Comparison of ENCODE assay signal across 8 mouse cellular contexts in the genomic region with DNA sequence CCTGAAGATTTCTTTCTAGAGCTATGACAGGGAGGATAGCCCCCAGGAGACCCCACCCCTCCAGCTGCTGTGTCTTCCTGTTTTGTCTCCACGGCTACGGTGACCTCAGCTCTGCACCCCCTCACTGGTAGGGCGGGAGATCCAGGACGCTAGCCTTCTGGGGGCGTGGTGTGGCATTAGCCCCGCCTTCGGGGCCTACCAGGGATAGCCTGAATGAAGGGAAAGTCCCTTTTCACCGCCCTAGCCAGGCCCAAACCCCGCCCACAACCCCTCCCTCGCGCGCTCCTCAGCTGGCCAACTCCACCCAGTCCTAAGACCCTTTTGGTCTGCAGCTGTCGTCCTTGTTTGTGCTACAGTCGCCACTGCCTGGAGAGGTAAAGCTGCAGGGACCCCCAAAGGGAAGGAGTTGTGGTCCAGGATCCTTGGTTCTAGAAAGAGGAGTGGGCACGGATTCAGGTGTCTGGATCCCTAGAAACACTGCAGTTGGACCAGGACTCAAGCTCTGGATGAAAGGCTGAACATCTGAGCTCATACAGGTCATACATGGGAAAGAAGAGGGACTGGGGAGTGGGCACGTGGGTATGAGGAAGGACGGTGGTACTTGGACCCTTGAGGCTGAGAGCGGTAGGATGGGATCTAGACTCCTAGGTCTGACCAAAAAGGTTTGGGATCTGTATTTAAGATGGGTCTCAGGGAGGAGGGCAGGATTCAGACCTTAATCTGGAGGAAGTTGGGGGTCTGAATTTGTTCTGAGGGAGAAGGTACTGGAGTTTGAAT. TPM values are rescaled to one million over a fixed set of nuclear protein-coding genes. Genes with fewer than 3 reads are reported as not detected.
DNase-seq lines count a peak whose midpoint lies in the region; ATAC-seq and TF ChIP-seq lines count a peak whose summit lies in the region.

No protein-coding gene starts in this region.

- TF ChIP-seq EP300 in liver, postnatal 0 days (IDR thresholded peaks at IDR 0.05; ENCODE audit: low read depth), result peak; percentile 34; the same call in 1 of the 2 replicates

- H3K27me3 ChIP-seq in E14TG2a.4 (ENCODE audit: insufficient read depth, low read length), result no peaks in the 10 kb centered on the region
- H3K27me3 ChIP-seq in forebrain, embryonic 14.5 days (replicated peaks; ENCODE audit: control insufficient read depth, insufficient read depth, low read length), result no peaks in the 10 kb centered on the region
- no peaks in the 10 kb centered on the region for H3K27me3 ChIP-seq in liver, postnatal 0 days (ENCODE audit: insufficient read depth, low read length)
- no peaks in the 10 kb centered on the region for H3K27me3 ChIP-seq in neural tube, embryonic 13.5 days
- no peaks in the 10 kb centered on the region for H3K27me3 ChIP-seq in testis, adult 2 months (ENCODE audit: control insufficient read depth, insufficient read depth, low read length)

- no peak for TF ChIP-seq CTCF in E14TG2a.4 (conservative IDR thresholded peaks at IDR 0.05; ENCODE audit: low read length)
- TF ChIP-seq CTCF in liver, postnatal 0 days (IDR thresholded peaks at IDR 0.05; ENCODE audit: low read depth), result no peak
- TF ChIP-seq CTCF in testis, adult 2 months (IDR thresholded peaks at IDR 0.05; ENCODE audit: control insufficient read depth, insufficient read depth, insufficient replicate concordance, low read depth, low read length), result no peak

- TF ChIP-seq POLR2A in testis, adult 2 months (IDR thresholded peaks at IDR 0.05; ENCODE audit: control insufficient read depth, low read depth, low read length), result no peak

- DNase-seq in c-Kit-positive CD71-positive TER-119-negative erythroid progenitor cells, embryonic 14.5 days (ENCODE audit: low read depth), result peak; percentile 90
- DNase-seq in forebrain, embryonic 14.5 days (ENCODE audit: low spot score), result peak; percentile 96
- DNase-seq in heart, postnatal 14 days, result peak; percentile 97 to 99
- peak; percentile 93 for DNase-seq in layer of hippocampus, adult 11-12 months (ENCODE audit: low spot score)
- DNase-seq in liver, postnatal 0 days, result peak; percentile 95

- H3K9ac ChIP-seq in forebrain, embryonic 14.5 days (ENCODE audit: low read length), result peak overlapping the region; percentile 82
- peak overlapping the region; percentile 72 for H3K9ac ChIP-seq in liver, postnatal 0 days (replicated peaks)
- peak overlapping the region; percentile 92 for H3K9ac ChIP-seq in neural tube, embryonic 13.5 days

- H3K4me3 ChIP-seq in E14TG2a.4 (replicated peaks; ENCODE audit: low read length), result peak overlapping the region; percentile 83
- peak overlapping the region; percentile 48 for H3K4me3 ChIP-seq in forebrain, embryonic 14.5 days (ENCODE audit: low read depth, low read length)
- H3K4me3 ChIP-seq in liver, postnatal 0 days (ENCODE audit: low read depth, low read length), result peak overlapping the region; percentile 59
- peak overlapping the region; percentile 57 for H3K4me3 ChIP-seq in neural tube, embryonic 13.5 days
- peak overlapping the region; percentile 83 for H3K4me3 ChIP-seq in testis, adult 2 months (ENCODE audit: control insufficient read depth, low read depth, low read length)

- intact Hi-C loops in heart, postnatal 14 days (cut with DNase I), result no loop called here

- peak overlapping the region; percentile 69 for H3K4me2 ChIP-seq in forebrain, embryonic 14.5 days (ENCODE audit: low read length)
- H3K4me2 ChIP-seq in liver, postnatal 0 days (ENCODE audit: low read depth, low read length), result peak overlapping the region; percentile 71
- H3K4me2 ChIP-seq in neural tube, embryonic 13.5 days, result peak overlapping the region; percentile 72

- peak; percentile 90 for ATAC-seq in forebrain, embryonic 14.5 days
- peak; percentile 75 for ATAC-seq in liver, postnatal 0 days
- peak; percentile 92 for ATAC-seq in neural tube, embryonic 13.5 days (ENCODE audit: low read depth)

- no peaks in the 10 kb centered on the region for H3K9me3 ChIP-seq in E14TG2a.4 (ENCODE audit: low read length)
- H3K9me3 ChIP-seq in forebrain, embryonic 14.5 days (replicated peaks; ENCODE audit: control insufficient read depth, low read length), result no peaks in the 10 kb centered on the region
- no peaks in the 10 kb centered on the region for H3K9me3 ChIP-seq in liver, postnatal 0 days (ENCODE audit: low read length)
- no peaks in the 10 kb centered on the region for H3K9me3 ChIP-seq in neural tube, embryonic 13.5 days

- peaks cover 13% of the 10 kb centered on the region for H3K36me3 ChIP-seq in E14TG2a.4 (ENCODE audit: insufficient read depth, low read length)
- peaks cover 11% of the 10 kb centered on the region; the same call in 1 of the 2 replicates for H3K36me3 ChIP-seq in forebrain, embryonic 14.5 days (ENCODE audit: control insufficient read depth, insufficient read depth, low read length)
- peaks cover 3% of the 10 kb centered on the region; the same call in 1 of the 2 replicates for H3K36me3 ChIP-seq in liver, postnatal 0 days (replicated peaks; ENCODE audit: insufficient read depth, low read length)
- peaks cover 19% of the 10 kb centered on the region for H3K36me3 ChIP-seq in neural tube, embryonic 13.5 days
- no peaks in the 10 kb centered on the region for H3K36me3 ChIP-seq in testis, adult 2 months (ENCODE audit: control insufficient read depth, insufficient read depth, low read length)

- peak overlapping the region; percentile 71 for H3K27ac ChIP-seq in forebrain, embryonic 14.5 days (ENCODE audit: low read depth, low read length)
- peak overlapping the region; percentile 92 for H3K27ac ChIP-seq in liver, postnatal 0 days (ENCODE audit: low read depth)
- H3K27ac ChIP-seq in neural tube, embryonic 13.5 days (replicated peaks), result peak overlapping the region; percentile 83
- peak overlapping the region; percentile 71 for H3K27ac ChIP-seq in testis, adult 2 months (ENCODE audit: control insufficient read depth, insufficient read depth, low read depth, low read length)

- 2% methylated on average over 18 of the region's 18 CpGs for WGBS in forebrain, embryonic 14.5 days
- WGBS in liver, postnatal 0 days (ENCODE audit: insufficient replicate concordance), result 5% methylated on average over 18 of the region's 18 CpGs
- under 1% methylated on average over 18 of the region's 18 CpGs for WGBS in neural tube, embryonic 13.5 days

- H3K4me1 ChIP-seq in E14TG2a.4 (replicated peaks; ENCODE audit: low read depth, low read length), result peaks cover 55% of the 10 kb centered on the region
- H3K4me1 ChIP-seq in forebrain, embryonic 14.5 days (ENCODE audit: control insufficient read depth, insufficient read depth, low read length), result peaks cover 7% of the 10 kb centered on the region
- peaks cover 28% of the 10 kb centered on the region for H3K4me1 ChIP-seq in liver, postnatal 0 days (ENCODE audit: insufficient read depth)
- H3K4me1 ChIP-seq in neural tube, embryonic 13.5 days (replicated peaks), result peaks cover 40% of the 10 kb centered on the region
- H3K4me1 ChIP-seq in testis, adult 2 months (ENCODE audit: control insufficient read depth, insufficient read depth, low read length), result peaks cover 21% of the 10 kb centered on the region

RNA-seq across cellular contexts. Expression of gene Prkcg, which starts 1.5 kb away (rescaled TPM):
- polyA plus RNA-seq in forebrain, embryonic 14.5 days (2014; fragmentation: Nextera tagmentation; extraction: Ambion mirVana), result 0.43 and 1.2 TPM in 2 replicates
- 1 to 10 TPM; 3.2 to 3.5 TPM for total RNA-seq in heart, postnatal 14 days (2021)
- polyA plus RNA-seq in liver, postnatal 0 days (2015; fragmentation: Nextera tagmentation; extraction: Ambion mirVana), result 0.04 and 0.09 TPM in 2 replicates
- polyA plus RNA-seq in neural tube, embryonic 13.5 days (2015; fragmentation: Nextera tagmentation; extraction: Ambion mirVana), result 0.64 and 0.76 TPM in 2 replicates
- polyA plus RNA-seq in testis, adult 2 months (2012; rRNA removed), result 0.68 and 1.1 TPM in 2 replicates

RNA-seq across cellular contexts. Expression of gene Myadm, which starts 1.6 kb away (rescaled TPM):
- 19.8 and 23.6 TPM in 2 replicates for polyA plus RNA-seq in forebrain, embryonic 14.5 days (2014; fragmentation: Nextera tagmentation; extraction: Ambion mirVana)
- 100 to 1,000 TPM; 196 to 216 TPM for total RNA-seq in heart, postnatal 14 days (2021)
- 38.6 and 40.7 TPM in 2 replicates for polyA plus RNA-seq in liver, postnatal 0 days (2015; fragmentation: Nextera tagmentation; extraction: Ambion mirVana)
- polyA plus RNA-seq in neural tube, embryonic 13.5 days (2015; fragmentation: Nextera tagmentation; extraction: Ambion mirVana), result 40.4 and 46.4 TPM in 2 replicates
- polyA plus RNA-seq in testis, adult 2 months (2012; rRNA removed), result 20.4 and 21.6 TPM in 2 replicates

RNA-seq across cellular contexts. Expression of gene Nlrp12, which starts 40.9 kb away (rescaled TPM):
- polyA plus RNA-seq in forebrain, embryonic 14.5 days (2014; fragmentation: Nextera tagmentation; extraction: Ambion mirVana), result not detected in 2 replicates
- total RNA-seq in heart, postnatal 14 days (2021), result not detected
- polyA plus RNA-seq in liver, postnatal 0 days (2015; fragmentation: Nextera tagmentation; extraction: Ambion mirVana), result 4.2 and 5.1 TPM in 2 replicates
- not detected in 2 replicates for polyA plus RNA-seq in neural tube, embryonic 13.5 days (2015; fragmentation: Nextera tagmentation; extraction: Ambion mirVana)
- polyA plus RNA-seq in testis, adult 2 months (2012; rRNA removed), result 0.02 and 0.04 TPM in 2 replicates

RNA-seq across cellular contexts. Expression of gene Cacng7, which starts 42.3 kb away (rescaled TPM):
- polyA plus RNA-seq in forebrain, embryonic 14.5 days (2014; fragmentation: Nextera tagmentation; extraction: Ambion mirVana), result 3.3 and 3.8 TPM in 2 replicates
- 1 to 10 TPM; 5.3 to 5.6 TPM for total RNA-seq in heart, postnatal 14 days (2021)
- polyA plus RNA-seq in liver, postnatal 0 days (2015; fragmentation: Nextera tagmentation; extraction: Ambion mirVana), result 0.12 and 0.13 TPM in 2 replicates
- polyA plus RNA-seq in neural tube, embryonic 13.5 days (2015; fragmentation: Nextera tagmentation; extraction: Ambion mirVana), result 4.2 and 4.5 TPM in 2 replicates
- polyA plus RNA-seq in testis, adult 2 months (2012; rRNA removed), result 1.9 and 2.1 TPM in 2 replicates

Comparison
In these comparisons a context has a peak if more than half of its experiments do, and no peak if none do; other contexts are left out.
1. Peak in every context shown above with its lines: DNase-seq, ATAC-seq, H3K4me3 ChIP-seq and H3K27ac ChIP-seq.